Mouse (Mus musculus): ENCODE measurements around the gene Ltc4s.

DNA sequence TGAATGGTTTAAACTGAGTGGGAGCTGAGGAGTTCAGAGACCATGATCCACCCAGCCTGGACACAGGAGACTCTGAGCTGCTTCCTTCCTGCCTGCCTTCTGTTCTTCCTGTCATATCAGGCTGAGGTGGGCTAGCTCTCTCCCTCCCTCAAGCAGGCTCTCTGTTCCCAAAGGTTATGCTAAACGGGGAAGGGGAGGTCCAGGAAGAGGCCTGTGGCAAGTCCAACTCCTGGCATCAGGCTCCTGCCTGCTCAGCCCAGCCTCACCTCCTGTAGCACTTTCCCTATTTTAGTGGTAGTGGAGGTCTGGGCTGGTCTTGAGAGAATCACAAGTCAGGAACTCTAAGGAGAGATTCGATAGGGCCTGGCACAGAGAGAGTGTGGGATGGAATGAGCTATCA is 12.0 kb downstream of the Ltc4s start:
- TF ChIP-seq CTCF (IDR thresholded peaks at IDR 0.05; ENCODE audit: low read depth, low read length) (no peak), POLR2A (IDR thresholded peaks at IDR 0.05; ENCODE audit: extremely low read depth, insufficient read depth, low read length) (no peak)
